Comparison of ENCODE assay signal across 31 mouse cellular contexts in the genomic region with DNA sequence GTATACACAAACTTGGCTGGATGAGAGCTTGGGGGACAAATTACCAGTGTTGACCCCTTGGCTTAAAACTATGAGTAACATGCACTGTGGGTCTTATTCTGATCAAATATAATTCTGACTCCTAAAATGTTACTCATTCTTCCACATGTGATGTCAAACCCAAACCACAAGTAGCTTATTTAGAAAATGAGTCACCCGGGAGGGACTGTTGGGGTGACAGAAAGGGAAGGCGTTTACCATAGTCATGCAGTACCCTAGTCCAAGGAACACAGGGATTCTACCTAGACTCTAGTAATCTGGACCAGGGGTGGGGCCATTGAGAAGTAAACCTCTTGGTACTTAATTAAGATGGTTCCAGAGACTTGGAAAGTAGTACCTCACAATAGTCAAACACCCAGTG. TPM values are rescaled to one million over a fixed set of nuclear protein-coding genes. Genes with fewer than 3 reads are reported as not detected.
DNase-seq lines count a peak whose midpoint lies in the region; ATAC-seq and TF ChIP-seq lines count a peak whose summit lies in the region.
"Had no signal": no experiment of that assay in that cellular context is flagged by ENCODE, and none has a peak within 500 bp of the region (broad histone marks: within the 10 kb centered on the region; RNA-seq: fewer than 3 reads in every experiment).

No protein-coding gene starts in this region.

- H3K4me1 ChIP-seq in intestine, embryonic 14.5 days (replicated peaks; ENCODE audit: control insufficient read depth, insufficient read depth, low read length), result no peaks in the 10 kb centered on the region
- H3K4me1 ChIP-seq in intestine, postnatal 0 days (replicated peaks; ENCODE audit: control insufficient read depth, insufficient read depth, low read length), result no peaks in the 10 kb centered on the region
- H3K4me1 ChIP-seq in forebrain, embryonic 10.5 days, result no peaks in the 10 kb centered on the region
- H3K4me1 ChIP-seq: embryonic facial prominence, embryonic 12.5 days; limb, embryonic 15.5 days; liver, embryonic 15.5 days; midbrain, embryonic 15.5 days had no signal

- no peak for TF ChIP-seq CTCF in intestine, postnatal 0 days (IDR thresholded peaks at IDR 0.05; ENCODE audit: low read depth)

- H3K4me2 ChIP-seq in intestine, embryonic 14.5 days (ENCODE audit: low read length), result no peak overlapping the region
- H3K4me2 ChIP-seq in intestine, postnatal 0 days (replicated peaks; ENCODE audit: low read depth), result no peak overlapping the region
- H3K4me2 ChIP-seq: embryonic facial prominence, embryonic 12.5 days; heart, embryonic 11.5 days; hindbrain, embryonic 14.5 days; limb, embryonic 15.5 days; liver, embryonic 15.5 days; midbrain, embryonic 15.5 days had no signal

- no peaks in the 10 kb centered on the region for H3K36me3 ChIP-seq in intestine, embryonic 14.5 days (ENCODE audit: control insufficient read depth, insufficient read depth, low read length)
- H3K36me3 ChIP-seq in intestine, postnatal 0 days (ENCODE audit: control insufficient read depth, insufficient read depth), result no peaks in the 10 kb centered on the region
- H3K36me3 ChIP-seq in forebrain, embryonic 10.5 days (replicated peaks), result no peaks in the 10 kb centered on the region
- H3K36me3 ChIP-seq: embryonic facial prominence, embryonic 12.5 days; limb, embryonic 15.5 days; liver, embryonic 15.5 days; midbrain, embryonic 15.5 days had no signal

- H3K9ac ChIP-seq in intestine, embryonic 14.5 days (ENCODE audit: low read length), result no peak overlapping the region
- no peak overlapping the region for H3K9ac ChIP-seq in intestine, postnatal 0 days (ENCODE audit: low read depth, low read length)
- H3K9ac ChIP-seq: embryonic facial prominence, embryonic 12.5 days; forebrain, postnatal 0 days; hindbrain, embryonic 14.5 days; limb, embryonic 15.5 days; liver, embryonic 15.5 days; midbrain, embryonic 15.5 days had no signal

- no peak for ATAC-seq in intestine, embryonic 14.5 days (replicated peaks; ENCODE audit: low FRiP score, low TSS enrichment, low read depth)
- ATAC-seq in intestine, postnatal 0 days, result no peak
- peak; percentile 20; the same call in 1 of the 2 replicates for ATAC-seq in granulocyte monocyte progenitor cell, adult 5-6 weeks (replicated peaks; ENCODE audit: poor library complexity, severe bottlenecking)
- ATAC-seq: forebrain, postnatal 0 days; intestine, embryonic 16.5 days; midbrain, embryonic 15.5 days had no signal

- 89% methylated on average over 2 of the region's 2 CpGs for WGBS in intestine, embryonic 14.5 days
- WGBS in intestine, postnatal 0 days, result 85% methylated on average over 2 of the region's 2 CpGs
- 92% methylated on average over 2 of the region's 2 CpGs for WGBS in forebrain, embryonic 10.5 days

- no peaks in the 10 kb centered on the region for H3K27me3 ChIP-seq in intestine, embryonic 14.5 days (replicated peaks; ENCODE audit: control insufficient read depth, insufficient read depth, low read length)
- no peaks in the 10 kb centered on the region for H3K27me3 ChIP-seq in intestine, postnatal 0 days (replicated peaks; ENCODE audit: control insufficient read depth, insufficient read depth, low read length)
- no peaks in the 10 kb centered on the region for H3K27me3 ChIP-seq in forebrain, embryonic 10.5 days (ENCODE audit: poor library complexity, severe bottlenecking)
- H3K27me3 ChIP-seq: embryonic facial prominence, embryonic 12.5 days; limb, embryonic 15.5 days; liver, embryonic 15.5 days; midbrain, embryonic 15.5 days had no signal

- no peaks in the 10 kb centered on the region for H3K9me3 ChIP-seq in intestine, embryonic 14.5 days (ENCODE audit: control insufficient read depth, low read length)
- H3K9me3 ChIP-seq in intestine, postnatal 0 days (ENCODE audit: control insufficient read depth), result no peaks in the 10 kb centered on the region
- H3K9me3 ChIP-seq in forebrain, embryonic 10.5 days, result no peaks in the 10 kb centered on the region
- H3K9me3 ChIP-seq: embryonic facial prominence, embryonic 12.5 days; limb, embryonic 15.5 days; liver, embryonic 15.5 days; midbrain, embryonic 15.5 days had no signal

- H3K4me3 ChIP-seq in intestine, embryonic 14.5 days (ENCODE audit: low read depth, low read length), result no peak overlapping the region
- no peak overlapping the region for H3K4me3 ChIP-seq in intestine, postnatal 0 days (ENCODE audit: low read depth, low read length)
- H3K4me3 ChIP-seq in forebrain, embryonic 10.5 days, result no peak overlapping the region
- H3K4me3 ChIP-seq: embryonic facial prominence, embryonic 12.5 days; layer of hippocampus, adult 2 months; limb, embryonic 15.5 days; liver, embryonic 15.5 days; midbrain, embryonic 15.5 days had no signal

- H3K27ac ChIP-seq in intestine, embryonic 14.5 days (ENCODE audit: low read depth), result no peak overlapping the region
- H3K27ac ChIP-seq in intestine, postnatal 0 days (ENCODE audit: low read depth, low read length), result no peak overlapping the region
- H3K27ac ChIP-seq in forebrain, embryonic 10.5 days, result no peak overlapping the region
- H3K27ac ChIP-seq: embryonic facial prominence, embryonic 12.5 days; hindbrain, embryonic 14.5 days; layer of hippocampus, adult 2 months; limb, embryonic 15.5 days; liver, embryonic 15.5 days; midbrain, embryonic 15.5 days had no signal

- peak; percentile 29 for DNase-seq in intestine, embryonic 14.5 days (ENCODE audit: low spot score)
- peak; percentile 82 for DNase-seq in NIH3T3 (ENCODE audit: low read depth)
- no peak for DNase-seq in layer of hippocampus, postnatal 14 days (ENCODE audit: low spot score in 2 of 2)
- no peak for DNase-seq in forebrain, embryonic 10.5 days (ENCODE audit: extremely low spot score, low spot score)
- no peak for DNase-seq in lung, postnatal 14 days
- DNase-seq: B cell, adult 2 months; cerebellum, adult 9-11 months; forebrain, postnatal 0 days; heart, postnatal 14 days; kidney, postnatal 10 days; right cerebral cortex, postnatal 4 days had no signal

RNA-seq across cellular contexts. Expression of a gene that starts 32.1 kb away (rescaled TPM):
- polyA plus RNA-seq in intestine, embryonic 14.5 days (2014; fragmentation: Nextera tagmentation; extraction: Ambion mirVana), result 0.12 and 0.70 TPM in 2 replicates
- polyA plus RNA-seq in intestine, postnatal 0 days (2015; fragmentation: Nextera tagmentation; extraction: Ambion mirVana), result 0.12 and 0.17 TPM in 2 replicates
- not detected in 2 replicates for total RNA-seq in granulocyte monocyte progenitor cell, adult 5-6 weeks (2014; fragmentation: Nextera tagmentation)
- not detected in 2 replicates for total RNA-seq in granulocyte monocyte progenitor cell, adult 5-6 weeks (2017)
- total RNA-seq in layer of hippocampus, postnatal 14 days (2021), result 10 to 100 TPM; 25.2 to 34.6 TPM
- 0.15 and 0.16 TPM in 2 replicates for polyA plus RNA-seq in forebrain, embryonic 10.5 days (2016; fragmentation: Nextera tagmentation; extraction: Ambion mirVana)
- total RNA-seq: megakaryocyte progenitor cell, adult 5-6 weeks had no signal

RNA-seq across cellular contexts. Expression of a gene that starts 57.0 kb away (rescaled TPM):
- not detected in 2 replicates for polyA plus RNA-seq in intestine, embryonic 14.5 days (2014; fragmentation: Nextera tagmentation; extraction: Ambion mirVana)
- polyA plus RNA-seq in intestine, postnatal 0 days (2015; fragmentation: Nextera tagmentation; extraction: Ambion mirVana), result not detected in 2 replicates
- total RNA-seq in granulocyte monocyte progenitor cell, adult 5-6 weeks (2014; fragmentation: Nextera tagmentation), result not detected in 2 replicates
- total RNA-seq in granulocyte monocyte progenitor cell, adult 5-6 weeks (2017), result not detected in 2 replicates
- not detected for total RNA-seq in layer of hippocampus, postnatal 14 days (2021)
- not detected in 2 replicates for polyA plus RNA-seq in forebrain, embryonic 10.5 days (2016; fragmentation: Nextera tagmentation; extraction: Ambion mirVana)
- total RNA-seq: adrenal gland, postnatal 4 days; forebrain, postnatal 0 days; gastrocnemius, adult 18-20 months; gastrocnemius, postnatal 4 days; heart, postnatal 14 days; layer of hippocampus, adult 2 months; left cerebral cortex, adult 18-20 months; left cerebral cortex, postnatal 36 days; megakaryocyte progenitor cell, adult 5-6 weeks had no signal
- polyA plus RNA-seq: embryonic facial prominence, embryonic 12.5 days; forebrain, postnatal 0 days; heart, embryonic 11.5 days; hindbrain, embryonic 14.5 days; intestine, embryonic 16.5 days; limb, embryonic 15.5 days; liver, embryonic 15.5 days; lung, embryonic 16.5 days; midbrain, embryonic 15.5 days; neural tube, embryonic 11.5 days; stomach, embryonic 16.5 days; thymus, postnatal 0 days had no signal

Comparison
In these comparisons a context has a peak if more than half of its experiments do, and no peak if none do; other contexts are left out.
1. DNase-seq: peak in intestine, embryonic 14.5 days (single experiment) and NIH3T3 (single experiment); none in layer of hippocampus, postnatal 14 days (0 of 2), forebrain, embryonic 10.5 days (single experiment) and lung, postnatal 14 days (single experiment).